Mouse (Mus musculus): ENCODE measurements around the gene Inpp5a. TPM values are rescaled to one million over a fixed set of nuclear protein-coding genes. Genes with fewer than 3 reads are reported as not detected.

Gene Inpp5a
- polyA plus RNA-seq, 1 experiment from 2014 or later, result 16.4 TPM

DNA sequence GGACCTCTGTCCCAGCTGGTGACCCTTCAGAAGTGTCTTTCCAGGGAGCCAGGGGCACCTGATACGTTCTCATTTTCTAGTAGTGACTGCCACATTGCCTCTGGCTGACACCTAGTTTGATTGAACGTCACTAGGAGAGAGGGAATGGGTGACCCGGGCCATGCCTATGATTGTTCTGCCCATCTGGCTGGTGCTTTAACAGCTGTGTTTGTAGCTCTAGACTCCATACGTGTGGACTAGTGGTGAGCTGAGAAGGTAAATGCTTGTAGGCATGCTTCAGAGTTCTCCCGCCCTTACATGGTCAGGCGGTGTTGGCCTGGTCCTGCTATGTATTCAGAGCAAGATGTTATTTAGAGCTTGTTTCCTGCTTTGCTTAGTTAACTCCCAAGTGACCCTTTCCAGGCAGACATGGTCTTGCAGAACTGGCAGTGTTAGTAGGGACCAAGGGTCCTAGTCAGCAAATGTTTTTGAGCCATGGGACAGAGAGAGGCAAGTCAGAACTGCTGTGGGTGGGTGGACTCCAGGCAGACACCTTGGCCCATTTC lies 3.9 kb downstream of the Inpp5a start:
- no peak overlapping the region for H3K27ac ChIP-seq
- 67% methylated on average over 6 of the region's 6 CpGs for WGBS
- H3K27me3 ChIP-seq, result no peaks in the 10 kb centered on the region
- H3K4me3 ChIP-seq, result no peak overlapping the region
- no peak overlapping the region for H3K4me2 ChIP-seq
- no peaks in the 10 kb centered on the region for H3K9me3 ChIP-seq
- no peak for ATAC-seq (ENCODE audit: low FRiP score)
- no peak overlapping the region for H3K9ac ChIP-seq
- H3K4me1 ChIP-seq (replicated peaks), result peaks cover 45% of the 10 kb centered on the region
- no peaks in the 10 kb centered on the region for H3K36me3 ChIP-seq

DNA sequence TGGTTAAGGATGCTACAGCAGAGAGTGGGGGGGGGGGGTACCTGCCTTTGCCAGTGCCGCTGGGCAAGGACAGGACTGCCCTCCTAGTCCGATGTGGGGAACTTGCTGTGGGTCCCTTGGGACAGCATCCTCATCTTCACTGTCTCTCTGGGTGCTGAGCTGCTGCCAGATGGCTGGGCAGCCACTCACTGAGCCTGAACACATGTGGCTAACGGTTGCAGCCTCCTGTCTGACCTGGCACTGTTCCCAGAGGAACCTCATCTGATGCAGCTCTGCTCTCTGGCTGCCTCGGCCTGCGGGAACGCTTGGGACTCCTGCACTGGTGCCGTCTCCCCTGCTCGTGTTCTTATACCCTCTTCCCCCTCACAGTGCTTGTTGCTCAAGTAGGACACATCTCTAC lies 8.6 kb downstream of the Inpp5a start:
- Histone ChIP-seq H3K9me3 (no peaks in the 10 kb centered on the region), H3K4me2 (no peak overlapping the region), H3K36me3 (no peaks in the 10 kb centered on the region), H3K4me1 (replicated peaks) (peaks cover 33% of the 10 kb centered on the region), H3K27me3 (no peaks in the 10 kb centered on the region), H3K27ac (peak overlapping the region; percentile 52), H3K4me3 (no peak overlapping the region), H3K9ac (no peak overlapping the region)
- no peak for ATAC-seq (ENCODE audit: low FRiP score)
- 38% methylated on average over 8 of the region's 8 CpGs for WGBS

DNA sequence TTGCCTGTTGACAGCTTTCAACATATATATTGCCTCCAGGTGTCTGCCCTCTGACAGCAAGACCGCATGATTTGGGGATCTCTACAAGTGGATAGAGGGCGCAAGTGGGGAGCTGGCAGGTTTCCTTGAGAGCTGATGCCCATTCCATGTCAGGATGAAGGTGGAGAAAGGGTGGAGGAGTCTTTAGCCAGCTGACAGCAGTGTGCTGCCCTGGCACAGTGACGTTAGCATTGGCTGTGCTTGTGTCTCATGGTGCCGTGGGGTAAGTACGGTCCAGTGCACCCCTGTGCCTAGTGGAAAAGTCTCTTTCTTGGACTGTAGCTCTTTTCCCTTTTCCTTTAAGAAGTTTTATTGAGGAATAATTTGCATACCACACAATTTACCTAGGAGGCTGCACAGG lies 9.2 kb downstream of the Inpp5a start:
- no peak for ATAC-seq (ENCODE audit: low FRiP score)
- WGBS, result 89% methylated on average over 5 of the region's 5 CpGs
- no peaks in the 10 kb centered on the region for H3K36me3 ChIP-seq

DNA sequence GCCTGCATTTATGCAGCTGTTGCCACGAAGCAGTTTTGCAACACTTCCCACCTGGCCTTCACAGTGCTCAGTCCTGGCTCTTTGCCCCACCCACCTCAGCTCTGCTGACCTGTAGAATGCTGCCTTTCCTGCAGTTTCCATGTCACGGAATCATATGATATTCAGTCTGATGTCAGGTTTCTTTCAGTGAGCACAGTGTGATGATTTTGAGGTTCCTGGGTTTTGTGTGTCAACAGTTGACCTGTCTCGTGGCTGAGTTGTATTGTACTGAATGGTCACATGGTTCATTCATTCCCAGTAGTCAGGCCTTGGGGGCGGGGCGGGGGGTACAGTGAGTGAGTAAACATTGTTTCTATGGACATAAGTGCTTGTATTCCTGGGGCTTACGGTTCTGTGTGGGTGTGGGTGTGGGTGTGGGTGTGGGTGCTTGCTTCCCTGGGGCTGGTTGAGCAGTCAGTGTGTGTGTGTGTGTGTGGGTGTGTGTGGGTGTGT lies 9.7 kb downstream of the Inpp5a start:
- H3K4me2 ChIP-seq, result no peak overlapping the region
- no peak for ATAC-seq (ENCODE audit: low FRiP score)
- no peak overlapping the region for H3K27ac ChIP-seq
- no peak overlapping the region for H3K9ac ChIP-seq
- no peaks in the 10 kb centered on the region for H3K36me3 ChIP-seq
- no peak overlapping the region for H3K4me3 ChIP-seq
- peaks cover 27% of the 10 kb centered on the region for H3K4me1 ChIP-seq (replicated peaks)
- 78% methylated on average over 6 of the region's 6 CpGs for whole genome bisulfite sequencing
- H3K9me3 ChIP-seq, result no peaks in the 10 kb centered on the region
- H3K27me3 ChIP-seq, result no peaks in the 10 kb centered on the region

More for the DNA sequence above, 9.2 kb downstream of the Inpp5a start:
- peaks cover 27% of the 10 kb centered on the region for H3K4me1 ChIP-seq (replicated peaks)
- H3K4me2 ChIP-seq, result no peak overlapping the region
- H3K4me3 ChIP-seq, result no peak overlapping the region
- no peak overlapping the region for H3K9ac ChIP-seq
- H3K9me3 ChIP-seq, result no peaks in the 10 kb centered on the region
- no peaks in the 10 kb centered on the region for H3K27me3 ChIP-seq
- H3K27ac ChIP-seq, result peak overlapping the region; percentile 52

DNA sequence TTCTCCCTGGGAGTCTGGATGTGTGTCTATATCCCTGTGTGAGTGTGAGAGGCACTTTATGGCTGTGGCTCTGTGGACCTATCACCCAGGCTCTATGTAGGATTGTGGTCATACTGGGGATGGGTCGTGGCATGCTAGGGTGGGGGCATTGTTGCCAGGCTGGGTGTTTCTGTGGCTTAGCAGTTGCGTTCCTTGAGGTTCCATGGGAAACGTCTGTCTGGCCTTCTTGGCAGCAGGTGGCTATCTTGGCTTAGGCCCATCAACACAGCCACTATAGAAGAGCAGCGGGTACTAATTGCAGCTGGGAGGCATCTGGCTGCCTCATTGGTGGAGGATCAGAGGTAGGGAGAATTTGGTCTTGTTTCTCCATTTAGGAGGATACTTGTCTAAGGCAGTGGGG lies 10.7 kb downstream of the Inpp5a start:
- Histone ChIP-seq H3K27me3 (no peaks in the 10 kb centered on the region), H3K9ac (no peak overlapping the region), H3K9me3 (no peaks in the 10 kb centered on the region), H3K27ac (no peak overlapping the region), H3K36me3 (no peaks in the 10 kb centered on the region), H3K4me2 (no peak overlapping the region), H3K4me1 (replicated peaks) (peaks cover 27% of the 10 kb centered on the region), H3K4me3 (no peak overlapping the region)
- WGBS, result 83% methylated on average over 4 of the region's 4 CpGs
- no peak for ATAC-seq (ENCODE audit: low FRiP score)

DNA sequence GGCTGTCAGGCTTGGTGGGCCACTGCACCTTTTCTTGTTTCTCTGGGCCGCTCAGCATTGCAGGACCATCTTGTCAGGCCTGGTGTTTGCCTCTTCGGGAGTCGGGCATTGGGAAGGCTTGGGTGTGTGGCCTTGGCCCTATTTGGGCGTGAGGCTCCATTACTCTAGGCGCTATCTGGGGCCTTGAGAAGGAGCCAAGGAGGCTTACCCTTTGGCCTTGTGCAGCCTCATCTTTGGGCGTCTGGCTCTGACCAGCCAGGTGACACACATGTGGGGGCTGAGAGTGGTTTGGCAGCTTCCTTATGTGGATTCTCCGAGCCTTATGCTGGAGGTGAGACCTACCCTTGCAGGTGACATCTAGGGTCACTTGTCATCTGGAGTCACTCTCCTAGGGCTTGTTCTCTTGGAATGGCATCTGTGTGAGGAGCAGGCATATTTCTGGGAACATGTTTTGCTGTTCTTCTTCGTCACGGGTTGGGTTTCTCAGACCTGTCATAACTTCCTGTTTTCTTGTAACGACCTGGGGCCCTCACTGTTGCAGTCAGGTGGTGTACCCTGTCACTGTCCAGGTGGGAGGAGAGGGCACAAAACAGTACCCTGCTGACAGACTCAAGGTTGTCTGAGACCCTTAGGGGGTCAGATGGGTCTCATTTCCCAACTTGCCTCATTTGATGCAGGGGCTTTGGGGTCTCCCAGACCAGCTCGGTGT lies 11.2 kb downstream of the Inpp5a start:
- no peak overlapping the region for H3K4me2 ChIP-seq
- no peak overlapping the region for H3K27ac ChIP-seq
- no peaks in the 10 kb centered on the region for H3K36me3 ChIP-seq
- no peak for ATAC-seq (ENCODE audit: low FRiP score)
- no peak overlapping the region for H3K9ac ChIP-seq
- WGBS, result 93% methylated on average over 11 of the region's 11 CpGs
- H3K27me3 ChIP-seq, result no peaks in the 10 kb centered on the region
- peaks cover 27% of the 10 kb centered on the region for H3K4me1 ChIP-seq (replicated peaks)
- H3K4me3 ChIP-seq, result no peak overlapping the region
- no peaks in the 10 kb centered on the region for H3K9me3 ChIP-seq

DNA sequence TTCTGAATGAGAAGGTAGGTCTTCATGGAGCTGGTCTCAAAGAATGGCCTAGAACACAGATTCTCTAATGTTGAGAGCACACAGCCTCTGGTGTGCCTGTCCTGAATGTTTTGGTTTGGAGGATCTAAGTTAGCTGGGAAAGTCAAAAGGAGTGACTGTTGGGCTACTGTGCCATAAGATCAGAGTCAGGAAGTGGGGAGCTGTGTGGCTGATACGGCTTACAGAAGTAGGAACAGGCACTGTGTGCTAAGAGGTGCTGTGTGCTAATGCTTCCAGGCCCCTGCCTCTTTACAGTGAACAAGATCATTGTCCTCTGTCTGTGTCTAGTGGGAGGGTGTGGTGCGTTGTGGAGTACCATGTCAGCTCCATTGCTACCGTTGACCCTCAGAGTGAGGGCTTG lies 12.0 kb downstream of the Inpp5a start:
- Histone ChIP-seq H3K4me2 (no peak overlapping the region), H3K27ac (no peak overlapping the region), H3K9ac (no peak overlapping the region), H3K9me3 (no peaks in the 10 kb centered on the region), H3K27me3 (no peaks in the 10 kb centered on the region), H3K4me1 (replicated peaks) (peaks cover 27% of the 10 kb centered on the region), H3K36me3 (no peaks in the 10 kb centered on the region), H3K4me3 (no peak overlapping the region)
- ATAC-seq (ENCODE audit: low FRiP score), result no peak
- 96% methylated on average over 3 of the region's 3 CpGs for WGBS

DNA sequence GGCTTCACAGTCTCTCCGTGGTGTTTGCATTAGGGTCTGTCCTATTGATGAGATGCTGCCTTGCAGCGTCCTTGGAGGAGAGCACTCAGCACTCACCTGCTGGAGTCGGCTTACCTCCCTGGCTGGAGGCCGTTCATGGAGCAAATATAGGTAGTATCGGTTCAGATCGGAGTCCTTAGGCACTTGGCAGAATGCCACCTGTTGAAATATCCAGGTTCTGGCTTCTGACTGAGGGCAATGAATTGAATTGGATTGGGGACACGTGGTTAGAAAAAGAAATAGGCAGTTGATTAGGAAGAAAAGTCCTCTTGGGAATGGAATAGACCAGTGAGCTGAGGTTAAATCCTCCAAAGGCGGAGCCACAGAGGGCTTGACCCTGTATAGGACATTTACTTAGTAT lies 12.9 kb downstream of the Inpp5a start:
- Histone ChIP-seq H3K36me3 (no peaks in the 10 kb centered on the region), H3K4me1 (replicated peaks) (peaks cover 27% of the 10 kb centered on the region), H3K4me2 (no peak overlapping the region), H3K4me3 (no peak overlapping the region), H3K27ac (no peak overlapping the region), H3K27me3 (no peaks in the 10 kb centered on the region), H3K9ac (no peak overlapping the region), H3K9me3 (no peaks in the 10 kb centered on the region)
- 89% methylated on average over 8 of the region's 8 CpGs for WGBS
- ATAC-seq (ENCODE audit: low FRiP score), result no peak

DNA sequence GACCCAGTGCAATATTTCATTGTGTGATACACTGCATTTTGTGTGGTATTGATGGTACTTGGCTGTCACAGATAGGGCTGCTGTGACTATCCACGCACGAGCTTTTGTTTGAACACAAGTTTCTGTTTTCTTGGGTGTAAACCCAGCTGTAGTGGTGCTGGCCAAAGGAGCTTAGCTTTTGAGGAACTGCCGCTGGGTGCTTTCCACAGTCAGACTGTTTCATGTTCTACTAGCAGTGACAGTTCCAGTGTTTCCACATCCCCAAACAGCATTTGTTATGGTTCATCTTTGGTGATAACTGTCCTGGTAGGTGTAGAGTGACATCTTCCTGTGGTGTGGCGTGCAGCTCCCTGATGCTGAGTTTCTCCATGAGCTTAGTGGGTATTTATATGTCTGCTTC lies 13.8 kb downstream of the Inpp5a start:
- 94% methylated on average over 4 of the region's 4 CpGs for WGBS
- no peak for ATAC-seq (ENCODE audit: low FRiP score)
- H3K27me3 ChIP-seq, result no peaks in the 10 kb centered on the region

DNA sequence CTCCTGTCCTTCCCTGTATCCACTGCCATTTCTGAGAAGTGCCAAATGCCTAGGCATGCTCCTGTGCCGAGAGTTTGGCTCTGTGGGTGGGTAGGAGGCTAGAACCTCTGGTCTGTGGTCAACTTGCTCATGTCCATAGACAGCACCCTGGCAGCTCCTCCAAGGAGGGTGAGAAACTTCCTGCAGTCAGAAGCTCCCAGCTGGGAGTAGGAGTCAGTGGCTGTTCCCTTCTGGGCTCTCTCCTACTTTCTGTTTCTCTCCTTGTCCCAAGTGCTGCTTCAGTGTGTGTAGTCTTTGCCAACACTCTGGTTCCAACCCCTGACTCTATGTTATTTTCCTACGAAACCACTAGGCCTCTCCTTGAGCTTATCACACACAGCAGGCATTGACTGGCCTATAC lies 17.7 kb downstream of the Inpp5a start:
- no peaks in the 10 kb centered on the region for H3K36me3 ChIP-seq
- H3K4me3 ChIP-seq, result no peak overlapping the region
- WGBS, result 90% methylated on average over 2 of the region's 2 CpGs
- no peaks in the 10 kb centered on the region for H3K9me3 ChIP-seq
- H3K4me1 ChIP-seq (replicated peaks), result peaks cover 7% of the 10 kb centered on the region; the same call in 1 of the 2 replicates
- ATAC-seq (ENCODE audit: low FRiP score), result no peak
- H3K9ac ChIP-seq, result no peak overlapping the region
- H3K27me3 ChIP-seq, result no peaks in the 10 kb centered on the region
- no peak overlapping the region for H3K27ac ChIP-seq
- H3K4me2 ChIP-seq, result no peak overlapping the region

More for the DNA sequence above, 13.8 kb downstream of the Inpp5a start:
- Histone ChIP-seq H3K4me3 (no peak overlapping the region), H3K4me1 (replicated peaks) (peaks cover 22% of the 10 kb centered on the region), H3K4me2 (no peak overlapping the region), H3K36me3 (no peaks in the 10 kb centered on the region), H3K9me3 (no peaks in the 10 kb centered on the region), H3K9ac (no peak overlapping the region), H3K27ac (no peak overlapping the region)

DNA sequence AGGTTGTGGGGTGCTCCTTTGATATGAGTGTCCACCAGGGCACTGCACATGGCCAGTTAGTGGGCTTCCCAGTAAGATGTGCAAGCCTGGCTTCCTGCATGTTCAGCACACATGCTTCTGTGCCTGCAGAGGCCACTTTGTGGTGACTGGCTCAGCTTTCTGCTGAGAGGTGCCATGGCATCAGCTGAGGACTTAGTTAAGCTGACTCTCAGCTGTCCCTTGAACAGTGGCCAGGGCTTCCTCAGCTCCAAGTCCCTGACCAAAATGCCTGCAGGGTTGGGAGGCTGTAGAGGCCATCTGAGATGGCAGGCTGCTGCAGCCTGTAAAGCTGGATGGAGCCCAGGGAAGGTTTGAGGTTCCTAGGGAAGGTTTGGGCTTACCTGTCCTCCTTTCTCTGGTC lies 19.1 kb downstream of the Inpp5a start:
- no peak overlapping the region for H3K4me2 ChIP-seq
- H3K9ac ChIP-seq, result no peak overlapping the region
- no peak overlapping the region for H3K27ac ChIP-seq
- H3K4me3 ChIP-seq, result no peak overlapping the region
- H3K9me3 ChIP-seq, result no peaks in the 10 kb centered on the region
- no peak for ATAC-seq (ENCODE audit: low FRiP score)
- H3K36me3 ChIP-seq, result no peaks in the 10 kb centered on the region
- peaks cover 15% of the 10 kb centered on the region for H3K4me1 ChIP-seq (replicated peaks)
- H3K27me3 ChIP-seq, result no peaks in the 10 kb centered on the region

DNA sequence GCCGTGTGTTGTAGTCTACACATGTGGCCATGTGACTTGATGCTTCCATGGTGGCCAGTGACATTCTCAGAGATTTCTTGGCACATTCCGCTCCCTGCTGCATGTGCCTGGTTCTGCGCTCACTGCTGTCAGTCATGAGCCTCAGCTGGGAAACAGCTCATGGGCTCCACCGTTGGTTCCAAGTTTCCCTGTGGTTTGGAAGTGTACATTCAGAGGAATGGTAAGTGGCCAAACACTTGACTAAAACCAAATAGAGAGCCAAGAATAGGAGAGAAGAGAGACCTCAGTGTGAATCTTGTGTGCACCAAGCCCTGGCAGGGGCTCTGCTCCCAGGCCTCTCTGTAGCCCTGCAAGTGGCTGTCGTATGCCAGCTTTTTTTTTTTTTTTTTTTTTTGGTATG lies 21.0 kb downstream of the Inpp5a start:
- H3K27me3 ChIP-seq, result no peaks in the 10 kb centered on the region
- H3K9me3 ChIP-seq, result no peaks in the 10 kb centered on the region
- H3K27ac ChIP-seq, result no peak overlapping the region
- no peak overlapping the region for H3K9ac ChIP-seq
- H3K36me3 ChIP-seq, result no peaks in the 10 kb centered on the region
- H3K4me2 ChIP-seq, result no peak overlapping the region
- peaks cover 25% of the 10 kb centered on the region for H3K4me1 ChIP-seq (replicated peaks)
- no peak overlapping the region for H3K4me3 ChIP-seq
- no peak for ATAC-seq (ENCODE audit: low FRiP score)
- WGBS, result 86% methylated on average over 5 of the region's 5 CpGs

Measured in hindbrain, embryonic 13.5 days (tissue).